Mouse (Mus musculus) heart, postnatal 0 days (tissue): ENCODE measurements at regions not wholly inside any gene's neighbourhood (a gene's known extent, or its start where the extent isn't known, plus 50 kb on each side); places are given as distances from the start of the nearest gene placed in this dataset.
"Not testable (repeated sequence)": the region's sequence is repeated elsewhere in the genome, so short reads cannot be mapped to it uniquely, and the experiment has no call there.

Experiments used
- CTCF ChIP-seq: IDR thresholded peaks from 2 replicates; pipeline ENCODE4 v1.5.1; 2016; ENCODE audit warnings: antibody characterized with exemption, control low read depth, low read depth
- EP300 ChIP-seq: IDR thresholded peaks from 2 replicates; pipeline ENCODE4 v1.6.1; 2016; ENCODE audit warnings: antibody characterized with exemption, low read depth

GRCm38 (mm10) chr5:148790343-148790742, 138.8 kb downstream of the Katnal1 start:
- TF ChIP-seq CTCF, EP300: not testable (repeated sequence)
